Mouse (Mus musculus) embryonic facial prominence, embryonic 15.5 days (tissue): ENCODE data around the gene 0610009B22Rik. TPM values are rescaled to one million over a fixed set of nuclear protein-coding genes. Genes with fewer than 3 reads are reported as not detected.

ENCODE experiments used
- ATAC-seq: fragments of 200-750 bp; cut with Nextera tagmentation; 2 replicates; pipeline ENCODE4 v1.8.0; 2017; ENCODE audit warnings: low read depth, moderate TSS enrichment; ENCODE audit not compliant: insufficient number of reproducible peaks, low FRiP score, low TSS enrichment
- H3K27ac ChIP-seq: fragments of 300-500 bp; sonication (generic); replicated peaks from 2 replicates; pipeline ENCODE4 v1.5.1; 2015; ENCODE audit warnings: mild to moderate bottlenecking, inconsistent platforms
- H3K27me3 ChIP-seq: fragments of 300-500 bp; sonication (generic); 2 replicates; pipeline ENCODE4 v1.6.1; 2015; ENCODE audit warnings: inconsistent platforms
- H3K36me3 ChIP-seq: fragments of 300-500 bp; sonication (generic); 2 replicates; pipeline ENCODE4 v1.6.1; 2015; ENCODE audit warnings: mild to moderate bottlenecking, inconsistent platforms
- H3K4me1 ChIP-seq: fragments of 300-500 bp; sonication (generic); 2 replicates; pipeline ENCODE4 v1.6.1; 2015; ENCODE audit warnings: inconsistent platforms
- H3K4me2 ChIP-seq: fragments of 300-500 bp; sonication (generic); replicated peaks from 2 replicates; pipeline ENCODE4 v1.6.1; 2015; ENCODE audit warnings: mild to moderate bottlenecking, inconsistent platforms
- H3K4me3 ChIP-seq: fragments of 300-500 bp; sonication (generic); replicated peaks from 2 replicates; pipeline ENCODE4 v1.5.1; 2015; ENCODE audit warnings: mild to moderate bottlenecking, inconsistent platforms
- H3K9ac ChIP-seq: fragments of 300-500 bp; sonication (generic); 2 replicates; pipeline ENCODE4 v1.6.1; 2015; ENCODE audit warnings: inconsistent platforms
- H3K9me3 ChIP-seq: fragments of 300-500 bp; sonication (generic); replicated peaks from 2 replicates; pipeline ENCODE4 v1.6.1; 2016; ENCODE audit warnings: inconsistent platforms
- WGBS: fragments of 180-500 bp; shearing (Covaris S2); methylation state at CpG from one replicate; pipeline ENCODE4 v1.1.7; 2015; 5-methylcytosine and 5-hydroxymethylcytosine counted together
- polyA plus RNA-seq: library from polyadenylated mRNA; unstranded; fragments of >200 nt; fragmentation: Nextera tagmentation; extraction: Ambion mirVana; gene quantifications from 2 replicates; pipeline ENCODE4 v1.2.1, GENCODE M21; 2015

Gene 0610009B22Rik
- polyA plus RNA-seq, 1 experiment from 2014 or later: 92.6 TPM

DNA sequence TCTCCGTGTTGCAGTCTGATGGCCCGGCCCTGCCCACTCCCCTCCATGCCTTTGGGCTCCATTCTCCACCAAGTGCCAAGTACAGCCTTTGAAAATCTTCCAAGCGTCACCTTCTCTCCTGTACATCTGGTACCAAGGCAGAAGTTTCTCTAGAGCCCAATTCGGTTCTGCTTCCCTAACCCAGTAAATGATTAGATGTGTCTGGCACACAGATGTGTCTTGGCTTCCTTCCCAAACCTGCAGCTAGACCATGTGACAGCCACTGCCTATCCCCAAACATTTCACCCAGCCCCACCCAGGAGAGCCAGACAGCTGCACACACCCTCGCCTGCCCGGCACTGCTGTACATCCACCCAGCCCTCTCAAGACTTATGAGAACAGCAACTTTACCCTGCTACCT lies 30.0 kb downstream of the 0610009B22Rik start:
- H3K4me2 ChIP-seq: 0 out of 2 replicates have a peak overlapping the region, but pooled peaks have one; percentile 8
- 15% methylated on average over 6 of the region's 6 CpGs for WGBS

DNA sequence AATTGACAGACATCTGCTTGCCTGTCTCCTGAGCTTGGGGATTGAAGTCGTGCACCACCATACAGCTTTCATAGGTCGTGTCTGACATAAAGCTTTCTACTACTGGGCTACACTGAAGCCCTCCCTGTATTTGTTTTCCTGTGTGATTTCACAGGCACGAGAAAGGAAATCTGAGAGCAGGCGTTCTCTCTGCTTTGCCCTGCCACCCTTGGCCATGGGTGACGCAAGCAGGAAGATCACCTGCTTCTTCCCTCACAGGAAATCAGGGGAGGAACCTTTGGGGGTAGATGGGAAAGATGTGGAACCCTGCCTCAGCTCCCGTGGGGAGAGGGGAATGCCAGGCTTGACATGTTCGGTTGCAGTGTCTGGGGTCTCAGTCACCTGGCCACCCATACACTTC lies 30.4 kb downstream of the 0610009B22Rik start:
- H3K4me3 ChIP-seq: no peak overlapping the region
- H3K9me3 ChIP-seq: no peaks in the 10 kb centered on the region
- ATAC-seq: no peak
- WGBS: 32% methylated on average over 7 of the region's 7 CpGs
- H3K4me2 ChIP-seq: 0 out of 2 replicates have a peak overlapping the region, but pooled peaks have one; percentile 8
- H3K27me3 ChIP-seq: no peaks in the 10 kb centered on the region
- peaks cover 33% of the 10 kb centered on the region for H3K4me1 ChIP-seq
- no peaks in the 10 kb centered on the region for H3K36me3 ChIP-seq
- no peak overlapping the region for H3K9ac ChIP-seq
- H3K27ac ChIP-seq: peak overlapping the region; percentile 58

More for the DNA sequence above, 30.0 kb downstream of the 0610009B22Rik start:
- Histone ChIP-seq H3K27me3 (no peaks in the 10 kb centered on the region), H3K4me3 (no peak overlapping the region), H3K36me3 (no peaks in the 10 kb centered on the region), H3K4me1 (peaks cover 33% of the 10 kb centered on the region), H3K27ac (peak overlapping the region; percentile 72), H3K9ac (no peak overlapping the region), H3K9me3 (no peaks in the 10 kb centered on the region)
- ATAC-seq: peak; percentile 80

DNA sequence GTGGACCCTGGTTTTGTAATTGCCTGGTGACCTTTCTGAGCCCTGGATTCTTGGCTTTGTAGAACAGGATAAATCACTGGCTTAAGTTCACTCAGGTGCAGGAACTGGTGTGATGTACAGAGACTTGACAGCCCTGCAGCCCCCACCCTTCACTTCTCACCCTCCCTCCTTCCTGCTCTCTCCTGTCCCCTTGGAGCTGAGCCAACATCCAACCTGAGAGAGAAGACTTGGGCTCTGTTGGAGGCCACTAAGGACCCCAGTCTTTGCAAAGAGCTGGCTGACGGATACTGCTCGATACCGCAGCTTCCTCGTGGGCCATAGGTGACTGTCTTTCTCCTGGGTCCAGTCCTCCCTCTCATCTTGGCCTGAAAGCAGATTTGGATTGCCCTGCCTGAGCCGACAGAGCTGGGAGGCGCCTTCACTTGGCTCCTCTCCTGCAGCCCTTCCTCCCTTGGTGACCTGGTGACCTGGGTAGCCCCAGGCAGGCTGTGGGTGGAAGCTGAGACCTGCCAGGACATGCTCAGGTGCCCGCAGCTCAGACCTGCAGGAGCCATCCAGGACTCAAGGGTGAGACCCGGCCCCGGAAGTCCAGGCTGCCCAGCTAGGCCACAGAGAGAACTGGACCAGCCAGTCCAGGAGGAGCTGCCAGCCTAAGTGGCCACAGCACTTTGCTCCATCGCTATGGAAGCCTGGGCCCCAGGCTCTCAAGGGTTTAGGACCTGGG lies 31.7 kb downstream of the 0610009B22Rik start:
- no peaks in the 10 kb centered on the region for H3K27me3 ChIP-seq
- peaks cover 33% of the 10 kb centered on the region for H3K4me1 ChIP-seq
- ATAC-seq: no peak
- H3K9ac ChIP-seq: no peak overlapping the region
- no peaks in the 10 kb centered on the region for H3K36me3 ChIP-seq
- no peak overlapping the region for H3K4me3 ChIP-seq
- no peak overlapping the region for H3K4me2 ChIP-seq
- H3K27ac ChIP-seq: no peak overlapping the region
- 61% methylated on average over 10 of the region's 10 CpGs for WGBS
- no peaks in the 10 kb centered on the region for H3K9me3 ChIP-seq

DNA sequence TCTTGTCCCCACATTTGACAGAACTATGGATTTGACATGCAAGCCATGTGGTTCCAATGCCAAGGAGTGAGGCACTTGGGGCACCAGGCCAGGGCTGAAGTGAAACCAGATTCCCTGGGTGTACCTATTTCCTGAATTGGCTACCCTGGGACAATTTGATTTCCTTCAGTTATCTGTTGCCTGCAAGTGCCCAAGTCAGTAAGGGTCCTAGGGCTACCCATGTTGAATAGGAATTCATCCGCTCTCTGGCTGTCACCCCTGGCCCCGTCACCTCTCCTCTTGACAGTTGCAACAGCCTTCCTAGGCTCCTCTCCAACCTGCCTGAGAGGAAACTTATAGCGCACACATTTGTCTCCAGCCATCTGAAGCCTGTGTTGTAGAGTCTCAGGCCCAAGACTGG lies 33.8 kb downstream of the 0610009B22Rik start:
- Histone ChIP-seq H3K4me1 (peaks cover 38% of the 10 kb centered on the region), H3K9ac (no peak overlapping the region), H3K4me2 (no peak overlapping the region), H3K9me3 (no peaks in the 10 kb centered on the region), H3K27ac (no peak overlapping the region), H3K4me3 (no peak overlapping the region), H3K36me3 (no peaks in the 10 kb centered on the region), H3K27me3 (no peaks in the 10 kb centered on the region)
- WGBS: 82% methylated on average over 3 of the region's 3 CpGs
- no peak for ATAC-seq

DNA sequence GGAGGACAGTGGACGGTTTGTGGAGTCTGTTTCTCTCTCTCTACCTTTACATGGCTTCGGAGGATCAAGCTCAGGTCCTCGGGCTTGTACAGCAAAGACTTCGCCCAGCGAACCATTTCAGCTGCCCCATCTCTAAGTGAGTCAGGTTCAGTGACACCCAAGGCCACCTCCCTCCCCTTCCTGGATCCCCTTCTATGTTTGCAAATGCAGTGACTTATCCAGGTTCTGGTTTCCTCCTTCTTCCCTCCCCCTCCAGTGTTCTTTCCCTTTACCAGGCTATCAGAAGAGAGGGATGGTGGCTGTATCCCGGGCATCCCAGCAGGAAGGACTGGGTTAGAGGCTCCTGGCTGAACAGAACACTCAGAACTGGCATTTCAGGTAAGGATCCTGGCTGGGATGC lies 34.9 kb downstream of the 0610009B22Rik start:
- no peak for ATAC-seq
- WGBS: 85% methylated on average over 6 of the region's 6 CpGs

DNA sequence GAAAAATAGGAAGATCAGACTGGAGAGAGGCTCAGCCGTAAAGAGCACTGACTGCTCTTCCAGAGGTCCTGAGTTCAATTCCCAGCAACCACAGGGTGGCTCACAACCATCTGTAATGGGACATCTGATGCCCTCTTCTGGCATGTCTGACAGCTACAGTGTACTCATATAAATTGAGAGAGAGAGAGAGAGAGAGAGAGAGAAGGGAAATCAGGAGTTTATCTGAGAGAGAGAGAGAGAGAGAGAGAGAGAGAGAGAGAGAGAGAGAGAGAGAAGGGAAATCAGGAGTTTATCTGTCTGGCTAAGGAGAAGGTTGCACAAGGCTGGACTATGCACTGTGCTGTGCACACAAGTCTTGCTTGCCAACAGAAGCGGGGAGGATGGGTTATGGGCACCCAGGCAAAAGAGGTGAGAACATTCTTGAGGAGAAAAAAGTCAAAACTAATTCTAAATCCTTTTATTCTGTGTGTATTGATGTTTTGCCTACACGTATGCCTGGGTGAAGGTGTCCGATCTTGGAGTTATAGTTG lies 35.7 kb downstream of the 0610009B22Rik start:
- no peaks in the 10 kb centered on the region for H3K27me3 ChIP-seq
- WGBS: 87% methylated on average over 4 of the region's 4 CpGs
- no peak overlapping the region for H3K9ac ChIP-seq
- no peaks in the 10 kb centered on the region for H3K36me3 ChIP-seq
- H3K4me1 ChIP-seq: peaks cover 42% of the 10 kb centered on the region
- ATAC-seq: no peak
- H3K27ac ChIP-seq: no peak overlapping the region
- no peak overlapping the region for H3K4me2 ChIP-seq
- no peaks in the 10 kb centered on the region for H3K9me3 ChIP-seq
- no peak overlapping the region for H3K4me3 ChIP-seq

More for the DNA sequence above, 34.9 kb downstream of the 0610009B22Rik start:
- Histone ChIP-seq H3K4me2 (no peak overlapping the region), H3K4me1 (peaks cover 42% of the 10 kb centered on the region), H3K9me3 (no peaks in the 10 kb centered on the region), H3K4me3 (no peak overlapping the region), H3K27me3 (no peaks in the 10 kb centered on the region), H3K27ac (no peak overlapping the region), H3K36me3 (no peaks in the 10 kb centered on the region), H3K9ac (no peak overlapping the region)

DNA sequence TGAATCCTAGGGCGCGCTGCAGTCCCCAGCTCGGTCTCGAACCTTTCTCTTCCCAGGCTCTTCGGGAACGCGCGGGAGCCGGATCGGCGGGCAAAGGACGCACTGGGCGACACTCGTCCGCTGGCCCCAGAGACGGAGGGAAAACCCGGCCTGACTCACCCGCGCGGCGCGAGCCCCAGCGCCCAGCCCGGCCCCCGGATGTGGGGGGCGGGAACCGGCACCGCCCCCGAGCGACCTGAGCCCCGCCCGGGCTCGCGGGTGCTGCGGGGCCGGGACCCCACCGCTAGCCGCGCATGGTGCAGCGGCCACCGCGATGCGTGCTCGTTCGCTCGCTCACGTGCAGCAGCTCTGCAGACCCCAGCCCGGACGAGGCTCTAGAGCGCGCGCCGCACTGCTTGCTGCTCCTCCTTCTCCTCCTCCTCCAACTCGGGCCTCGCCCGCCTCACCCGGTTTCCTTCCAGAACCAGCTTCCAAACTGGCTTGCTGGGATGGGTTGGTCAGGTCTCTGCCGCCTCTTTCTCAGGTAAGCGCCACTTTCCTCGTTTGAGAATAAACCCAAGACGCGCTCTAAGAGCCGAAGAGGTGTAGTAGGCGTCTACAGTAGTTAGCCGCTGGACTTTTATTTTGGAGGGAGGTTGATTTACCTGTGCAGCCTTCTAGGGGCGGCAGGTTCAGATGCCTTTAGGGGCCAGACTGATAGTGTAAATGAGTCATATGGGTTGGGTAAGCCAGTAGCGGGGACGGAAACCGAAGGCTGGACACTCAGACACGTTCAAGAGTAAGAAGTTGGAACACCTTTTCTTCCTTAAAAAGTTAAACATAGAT lies 37.8 kb downstream of the 0610009B22Rik start, which contains the start of the genes N4bp3 and D930048N14Rik:
TSS of gene N4bp3 (minus strand) at position 152 of the 825 bp plus-strand sequence.
TSS of gene D930048N14Rik (plus strand) at position 264 of the 825 bp plus-strand sequence.
- peaks cover 42% of the 10 kb centered on the region for H3K4me1 ChIP-seq
- H3K27me3 ChIP-seq: no peaks in the 10 kb centered on the region
- H3K27ac ChIP-seq: peak within 1 kb of the TSS; percentile 83
- peak; percentile 72 for ATAC-seq
- no peaks in the 10 kb centered on the region for H3K9me3 ChIP-seq
- H3K4me3 ChIP-seq: peak within 1 kb of the TSS; percentile 70
- peak within 1 kb of the TSS; percentile 62 for H3K9ac ChIP-seq
- peak within 1 kb of the TSS; percentile 97 for H3K4me2 ChIP-seq
- WGBS: 1% methylated on average over 70 of the region's 70 CpGs
- no peaks in the 10 kb centered on the region for H3K36me3 ChIP-seq

DNA sequence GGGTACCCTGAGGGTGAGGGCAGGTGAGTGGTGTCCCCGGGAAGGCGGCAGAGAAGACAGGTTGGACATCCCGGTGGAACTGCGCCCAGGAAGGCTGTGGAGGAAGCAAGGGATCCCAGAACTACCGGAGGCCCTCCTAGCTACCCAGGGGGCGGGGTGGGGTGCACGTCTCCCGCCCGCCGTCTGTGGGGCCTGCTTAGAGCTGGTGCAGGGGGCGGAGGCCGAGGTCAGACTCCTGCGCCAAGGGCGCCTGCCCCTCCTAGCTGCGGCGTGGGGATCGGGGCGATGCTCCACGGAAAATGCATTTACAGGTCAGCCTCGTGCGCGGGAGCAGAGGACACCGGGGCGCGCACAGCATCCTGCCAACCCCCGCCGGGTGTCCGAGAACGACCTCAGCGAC lies 38.4 kb downstream of the 0610009B22Rik start:
- H3K36me3 ChIP-seq: 0 out of 2 replicates have a peak, but pooled peaks cover 4% of the 10 kb centered on the region
- ATAC-seq: no peak
- H3K27ac ChIP-seq: peak overlapping the region; percentile 83
- H3K9me3 ChIP-seq: no peaks in the 10 kb centered on the region
- WGBS: under 1% methylated on average over 30 of the region's 30 CpGs
- peak overlapping the region; percentile 70 for H3K4me3 ChIP-seq
- H3K4me1 ChIP-seq: peaks cover 47% of the 10 kb centered on the region
- H3K4me2 ChIP-seq: peak overlapping the region; percentile 97
- no peaks in the 10 kb centered on the region for H3K27me3 ChIP-seq
- H3K9ac ChIP-seq: peak overlapping the region; percentile 62

DNA sequence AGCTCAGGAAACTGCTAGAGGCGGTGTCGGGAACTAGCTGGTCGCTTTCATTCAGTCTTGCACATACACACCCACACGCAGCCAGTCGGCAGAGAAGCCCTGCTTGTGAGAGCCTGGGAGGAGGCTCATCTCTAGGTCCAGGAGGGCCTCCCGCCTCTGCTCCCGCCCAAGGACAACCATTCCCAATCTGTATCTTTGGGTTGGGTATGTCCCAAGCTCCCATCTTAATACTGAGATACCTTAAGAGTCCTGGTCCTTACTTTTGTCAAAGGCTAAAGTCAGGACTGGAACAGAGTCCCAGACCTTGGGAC lies 38.8 kb downstream of the 0610009B22Rik start:
- H3K27ac ChIP-seq: peak overlapping the region; percentile 83
- peak overlapping the region; percentile 97 for H3K4me2 ChIP-seq
- 4% methylated on average over 7 of the region's 7 CpGs for WGBS
- H3K27me3 ChIP-seq: no peaks in the 10 kb centered on the region
- H3K9me3 ChIP-seq: no peaks in the 10 kb centered on the region
- ATAC-seq: no peak
- 0 out of 2 replicates have a peak, but pooled peaks cover 8% of the 10 kb centered on the region for H3K36me3 ChIP-seq
- H3K4me3 ChIP-seq: peak overlapping the region; percentile 70
- H3K4me1 ChIP-seq: peaks cover 50% of the 10 kb centered on the region
- peak overlapping the region; percentile 62 for H3K9ac ChIP-seq

DNA sequence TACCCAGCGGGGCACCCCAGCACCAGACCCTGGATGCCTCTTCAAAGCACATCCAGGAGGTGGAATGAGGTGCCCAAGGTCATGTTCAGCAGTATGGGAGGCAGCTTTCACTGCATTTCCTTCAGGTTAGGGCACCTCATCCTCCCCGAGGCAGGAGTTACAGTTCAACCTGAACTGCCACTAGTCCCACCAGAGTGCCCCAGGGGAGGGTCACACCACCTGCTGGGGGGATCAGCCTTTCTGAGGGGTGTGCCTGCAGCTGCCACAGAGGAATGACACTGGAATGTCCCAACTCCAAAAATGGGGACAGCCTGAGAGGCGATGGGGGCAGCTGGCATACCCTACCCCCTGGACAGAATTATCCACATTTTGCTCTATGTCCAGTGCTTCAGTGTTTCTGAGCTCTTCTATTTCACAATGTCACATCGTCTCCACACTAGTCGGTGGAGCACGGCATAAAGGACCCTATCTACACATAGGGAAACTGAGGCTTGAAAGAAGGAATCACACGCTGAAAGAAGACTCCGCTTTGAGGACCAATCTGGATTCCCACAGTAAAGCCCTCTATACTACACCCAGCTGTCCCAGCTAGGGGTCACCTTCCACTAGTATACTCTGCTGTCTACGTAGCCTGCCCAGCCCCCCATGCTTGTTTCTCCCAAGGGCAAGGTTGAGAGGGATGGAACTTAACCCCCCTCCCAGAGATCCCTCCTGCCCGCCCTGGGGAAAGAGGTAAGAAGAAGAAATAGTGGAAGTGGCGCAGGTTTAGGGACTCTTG lies 39.4 kb downstream of the 0610009B22Rik start:
- no peaks in the 10 kb centered on the region for H3K9me3 ChIP-seq
- peak overlapping the region; percentile 62 for H3K9ac ChIP-seq
- no peaks in the 10 kb centered on the region for H3K27me3 ChIP-seq
- H3K4me3 ChIP-seq: peak overlapping the region; percentile 70
- H3K36me3 ChIP-seq: 0 out of 2 replicates have a peak, but pooled peaks cover 13% of the 10 kb centered on the region
- ATAC-seq: peak; percentile 37; the same call in 1 of the 2 replicates
- peaks cover 50% of the 10 kb centered on the region for H3K4me1 ChIP-seq
- peak overlapping the region; percentile 97 for H3K4me2 ChIP-seq
- H3K27ac ChIP-seq: peak overlapping the region; percentile 83
- WGBS: 35% methylated on average over 11 of the region's 11 CpGs
